Mouse (Mus musculus): ENCODE measurements around the gene Hspb2. TPM values are rescaled to one million over a fixed set of nuclear protein-coding genes. Genes with fewer than 3 reads are reported as not detected.

The Hspb2 gene
- polyA plus RNA-seq, 1 experiment from 2014 or later, result 1.7 TPM

- no peak overlapping the region for H3K4me2 ChIP-seq (replicated peaks)
- H3K4me3 ChIP-seq, result no peak overlapping the region
- H3K4me1 ChIP-seq, result peaks cover 15% of the 10 kb centered on the region
- no peaks in the 10 kb centered on the region for H3K9me3 ChIP-seq (replicated peaks)
- H3K27me3 ChIP-seq, result peaks cover 23% of the 10 kb centered on the region
- no peak overlapping the region for H3K9ac ChIP-seq
- H3K27ac ChIP-seq, result no peak overlapping the region
- no peaks in the 10 kb centered on the region for H3K36me3 ChIP-seq
- no peak for ATAC-seq (ENCODE audit: low FRiP score)
- WGBS, result 77% methylated on average over 2 of the region's 2 CpGs
Measured at GRCm38 (mm10) chr9:50742744-50743143, 9.4 kb downstream of the Hspb2 start.

DNA sequence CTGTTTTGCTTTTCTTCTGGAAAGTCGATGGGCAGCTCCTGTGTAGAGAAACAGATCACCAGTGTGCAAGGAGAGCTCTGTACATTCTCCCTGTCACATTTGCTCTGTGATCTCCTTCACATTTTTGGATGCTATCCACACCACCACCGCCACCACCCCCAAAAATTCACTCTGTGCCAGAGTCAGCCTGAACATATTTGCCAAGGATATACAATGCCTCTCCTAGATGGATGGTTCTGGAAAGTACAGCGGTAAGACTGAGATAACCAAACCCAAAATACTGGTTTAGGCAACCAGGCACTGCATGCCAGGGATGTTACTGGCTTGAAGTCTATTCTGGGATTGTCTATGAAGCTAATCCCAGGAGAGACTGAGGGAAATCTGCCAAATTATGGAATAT, 9.9 kb downstream of the Hspb2 start:
- peaks cover 15% of the 10 kb centered on the region for H3K4me1 ChIP-seq
- H3K4me3 ChIP-seq, result no peak overlapping the region
- H3K27ac ChIP-seq, result no peak overlapping the region
- no peaks in the 10 kb centered on the region for H3K9me3 ChIP-seq (replicated peaks)
- H3K9ac ChIP-seq, result no peak overlapping the region
- no peaks in the 10 kb centered on the region for H3K36me3 ChIP-seq
- H3K27me3 ChIP-seq, result peaks cover 23% of the 10 kb centered on the region
- 83% methylated on average over 3 of the region's 3 CpGs for WGBS
- ATAC-seq (ENCODE audit: low FRiP score), result no peak
- no peak overlapping the region for H3K4me2 ChIP-seq (replicated peaks)

DNA sequence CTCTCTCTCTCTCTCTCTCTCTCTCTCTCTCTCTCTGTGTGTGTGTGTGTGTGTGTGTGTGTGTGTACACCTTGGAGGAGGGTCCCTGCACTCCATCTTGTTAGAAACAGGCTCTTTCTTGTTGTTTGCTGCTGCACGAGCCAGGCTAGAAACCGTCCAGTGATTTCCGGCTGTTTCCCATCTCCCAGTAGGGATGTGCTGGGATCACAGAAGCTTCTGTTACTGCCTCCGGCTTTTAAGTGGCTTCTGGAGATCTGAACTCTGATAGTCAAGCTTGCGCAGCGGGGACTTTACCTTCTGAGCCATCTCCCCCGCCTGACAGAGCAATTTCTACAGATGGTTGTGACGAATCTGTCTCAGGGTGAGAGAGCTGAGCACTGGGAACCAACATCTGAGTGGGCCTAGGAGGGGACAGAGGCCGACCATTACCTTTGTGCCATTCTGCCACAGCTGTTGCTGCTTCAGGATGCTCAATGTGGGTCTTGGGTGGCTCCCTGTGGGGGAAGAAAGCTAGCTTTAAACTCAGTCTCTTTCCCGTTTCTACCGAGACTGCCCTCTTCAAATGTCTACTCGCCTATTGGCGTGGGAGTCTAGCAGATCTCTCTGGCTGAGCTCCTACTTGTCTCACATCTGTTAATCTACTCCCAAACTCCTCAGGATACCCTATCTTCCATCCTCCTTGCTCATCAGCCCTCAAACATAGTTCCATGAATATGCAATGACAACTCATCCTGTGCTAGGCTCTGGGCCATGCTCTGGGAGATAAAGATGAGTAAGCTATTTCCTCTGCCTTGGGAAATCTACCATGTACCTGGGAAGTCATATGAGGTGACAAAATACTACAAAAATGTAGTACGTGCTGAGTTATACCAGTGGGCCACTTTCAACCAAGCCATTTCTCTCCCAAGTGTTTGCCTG, 11.0 kb downstream of the Hspb2 start:
- H3K4me1 ChIP-seq, result peaks cover 11% of the 10 kb centered on the region
- peaks cover 12% of the 10 kb centered on the region for H3K27me3 ChIP-seq
- no peak overlapping the region for H3K4me3 ChIP-seq
- H3K9me3 ChIP-seq (replicated peaks), result no peaks in the 10 kb centered on the region
- H3K9ac ChIP-seq, result no peak overlapping the region
- no peaks in the 10 kb centered on the region for H3K36me3 ChIP-seq
- H3K27ac ChIP-seq, result no peak overlapping the region
- 93% methylated on average over 14 of the region's 14 CpGs for WGBS
- ATAC-seq (ENCODE audit: low FRiP score), result no peak
- no peak overlapping the region for H3K4me2 ChIP-seq (replicated peaks)

- WGBS, result 12% methylated on average over 36 of the region's 36 CpGs
- Histone ChIP-seq H3K4me2 (replicated peaks) (peak within 1 kb of the TSS; percentile 54), H3K27ac (no peak within 1 kb of the TSS), H3K36me3 (no peaks in the 10 kb centered on the region), H3K4me3 (peak within 1 kb of the TSS; percentile 26), H3K27me3 (no peaks in the 10 kb centered on the region), H3K4me1 (peaks cover 9% of the 10 kb centered on the region), H3K9me3 (replicated peaks) (no peaks in the 10 kb centered on the region), H3K9ac (peak within 1 kb of the TSS; percentile 39; the same call in 1 of the 2 replicates)
- ATAC-seq (ENCODE audit: low FRiP score), result peak; percentile 97
Measured at GRCm38 (mm10) chr9:50738914-50739870, 13.0 kb downstream of the Hspb2 start, which contains the start of gene Dixdc1. Dixdc1 (minus strand) TSS chr9:50739517.

- ATAC-seq (ENCODE audit: low FRiP score), result no peak
- H3K27me3 ChIP-seq, result no peaks in the 10 kb centered on the region; the same call in 1 of the 2 replicates
- H3K9me3 ChIP-seq (replicated peaks), result no peaks in the 10 kb centered on the region
- H3K9ac ChIP-seq, result no peak overlapping the region
- H3K27ac ChIP-seq, result no peak overlapping the region
- H3K4me1 ChIP-seq, result peaks cover 21% of the 10 kb centered on the region
- H3K4me2 ChIP-seq (replicated peaks), result peak overlapping the region; percentile 34
- H3K36me3 ChIP-seq, result no peaks in the 10 kb centered on the region
- H3K4me3 ChIP-seq, result no peak overlapping the region
- 6% methylated on average over 9 of the region's 9 CpGs for WGBS
Measured at GRCm38 (mm10) chr9:50734989-50735388, 17.2 kb downstream of the Hspb2 start.

- no peak for ATAC-seq (ENCODE audit: low FRiP score)
- peak overlapping the region; percentile 49; the same call in 1 of the 2 replicates for H3K27ac ChIP-seq
- H3K4me1 ChIP-seq, result peaks cover 16% of the 10 kb centered on the region
Measured at GRCm38 (mm10) chr9:50732560-50732959, 19.6 kb downstream of the Hspb2 start.

GRCm38 (mm10) chr9:50729600-50729999, 22.6 kb downstream of the Hspb2 start:
- H3K27ac ChIP-seq, result no peak overlapping the region
- H3K36me3 ChIP-seq, result no peaks in the 10 kb centered on the region
- H3K27me3 ChIP-seq, result no peaks in the 10 kb centered on the region; the same call in 1 of the 2 replicates
- H3K9me3 ChIP-seq (replicated peaks), result no peaks in the 10 kb centered on the region
- H3K9ac ChIP-seq, result no peak overlapping the region
- WGBS, result 54% methylated on average over 4 of the region's 4 CpGs
- H3K4me1 ChIP-seq, result peaks cover 44% of the 10 kb centered on the region
- no peak for ATAC-seq (ENCODE audit: low FRiP score)
- H3K4me3 ChIP-seq, result no peak overlapping the region
- no peak overlapping the region for H3K4me2 ChIP-seq (replicated peaks)

More at GRCm38 (mm10) chr9:50732560-50732959, 19.6 kb downstream of the Hspb2 start:
- no peak overlapping the region for H3K4me2 ChIP-seq (replicated peaks)
- no peaks in the 10 kb centered on the region for H3K36me3 ChIP-seq
- H3K9ac ChIP-seq, result no peak overlapping the region
- WGBS, result 9% methylated on average over 4 of the region's 4 CpGs
- no peak overlapping the region for H3K4me3 ChIP-seq
- no peaks in the 10 kb centered on the region for H3K9me3 ChIP-seq (replicated peaks)
- H3K27me3 ChIP-seq, result no peaks in the 10 kb centered on the region; the same call in 1 of the 2 replicates

DNA sequence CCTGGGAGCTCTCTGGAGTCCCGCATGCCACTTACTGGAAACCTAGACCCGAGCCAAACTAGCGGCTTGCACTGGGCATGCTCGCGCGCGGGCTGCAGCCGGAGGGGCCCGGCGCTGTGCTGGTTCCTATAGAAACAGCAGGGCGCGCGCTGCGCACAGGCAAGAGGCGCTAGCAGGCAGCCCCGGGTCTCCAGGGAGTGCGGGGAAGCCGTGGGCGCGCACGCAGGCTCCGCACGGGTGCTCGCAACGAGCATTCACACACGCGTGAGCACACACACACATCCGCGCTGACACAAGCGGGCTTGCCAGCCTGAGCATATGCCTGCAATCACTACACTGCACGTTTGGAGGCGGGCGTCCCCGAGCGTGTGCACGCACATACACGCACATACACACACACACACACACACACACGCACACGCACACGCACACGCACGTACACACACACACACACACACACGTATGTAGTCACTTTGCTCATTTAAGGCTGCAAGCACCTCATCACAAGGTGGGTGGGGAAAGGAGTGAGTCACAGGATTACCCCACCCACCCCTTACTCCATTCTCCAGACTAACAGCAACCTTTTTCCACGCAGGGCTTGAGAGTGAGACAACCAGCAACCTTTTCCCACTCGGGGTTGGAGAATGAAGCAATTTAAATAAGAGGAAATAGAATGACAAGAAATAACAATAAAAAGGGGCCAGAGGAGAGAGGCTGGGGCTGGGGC, 24.1 kb downstream of the Hspb2 start:
- H3K36me3 ChIP-seq, result no peaks in the 10 kb centered on the region
- peak overlapping the region; percentile 82 for H3K4me2 ChIP-seq (replicated peaks)
- H3K4me3 ChIP-seq, result peak overlapping the region; percentile 53
- ATAC-seq (ENCODE audit: low FRiP score), result peak; percentile 96
- peaks cover 54% of the 10 kb centered on the region for H3K4me1 ChIP-seq
- under 1% methylated on average over 45 of the region's 45 CpGs for whole genome bisulfite sequencing
- no peaks in the 10 kb centered on the region for H3K9me3 ChIP-seq (replicated peaks)
- H3K27me3 ChIP-seq, result no peaks in the 10 kb centered on the region
- H3K9ac ChIP-seq, result peak overlapping the region; percentile 82
- H3K27ac ChIP-seq, result peak overlapping the region; percentile 86

DNA sequence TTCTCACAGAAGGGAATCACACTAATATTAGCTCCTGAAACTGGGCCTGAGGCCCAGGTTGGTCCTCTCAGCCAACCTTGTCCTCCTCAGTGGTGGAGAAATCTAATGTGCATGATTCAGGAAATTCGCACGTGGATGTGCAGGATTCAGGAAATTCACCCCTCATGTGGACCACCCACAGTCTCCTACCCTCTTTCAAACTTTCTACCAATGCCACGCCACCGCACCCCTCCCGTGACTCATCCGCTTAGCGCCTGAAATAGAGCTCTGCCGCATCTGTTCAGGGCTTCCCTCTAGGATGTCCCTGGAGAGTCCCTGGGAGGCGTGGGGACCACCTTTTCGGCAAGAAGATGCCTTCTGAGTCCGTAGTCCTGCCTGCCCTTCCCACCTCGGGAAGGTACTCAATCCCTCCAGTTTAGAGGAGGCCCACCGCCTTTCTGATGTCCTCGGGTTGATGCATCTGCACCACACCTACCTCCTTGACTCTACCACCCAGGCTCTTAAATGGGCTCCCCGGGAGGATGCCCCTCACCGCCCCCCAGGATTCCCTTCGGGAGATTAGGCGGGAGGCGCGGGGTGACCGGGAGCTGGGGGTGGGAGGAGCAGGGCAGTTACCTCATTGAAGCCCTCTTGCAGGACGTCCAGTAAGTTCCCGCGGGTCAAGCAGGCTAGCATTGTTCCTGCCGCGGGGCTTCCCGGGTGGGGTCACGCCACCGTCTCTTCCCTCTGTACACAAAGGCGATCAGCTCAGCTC, 24.8 kb downstream of the Hspb2 start:
- peak overlapping the region; percentile 82 for H3K9ac ChIP-seq
- 2% methylated on average over 30 of the region's 30 CpGs for WGBS
- no peaks in the 10 kb centered on the region for H3K36me3 ChIP-seq
- H3K4me3 ChIP-seq, result peak overlapping the region; percentile 53
- no peaks in the 10 kb centered on the region for H3K27me3 ChIP-seq
- H3K27ac ChIP-seq, result peak overlapping the region; percentile 86
- no peak; the same call in 1 of the 2 replicates for ATAC-seq (ENCODE audit: low FRiP score)
- no peaks in the 10 kb centered on the region for H3K9me3 ChIP-seq (replicated peaks)
- peaks cover 53% of the 10 kb centered on the region for H3K4me1 ChIP-seq
- H3K4me2 ChIP-seq (replicated peaks), result peak overlapping the region; percentile 82

DNA sequence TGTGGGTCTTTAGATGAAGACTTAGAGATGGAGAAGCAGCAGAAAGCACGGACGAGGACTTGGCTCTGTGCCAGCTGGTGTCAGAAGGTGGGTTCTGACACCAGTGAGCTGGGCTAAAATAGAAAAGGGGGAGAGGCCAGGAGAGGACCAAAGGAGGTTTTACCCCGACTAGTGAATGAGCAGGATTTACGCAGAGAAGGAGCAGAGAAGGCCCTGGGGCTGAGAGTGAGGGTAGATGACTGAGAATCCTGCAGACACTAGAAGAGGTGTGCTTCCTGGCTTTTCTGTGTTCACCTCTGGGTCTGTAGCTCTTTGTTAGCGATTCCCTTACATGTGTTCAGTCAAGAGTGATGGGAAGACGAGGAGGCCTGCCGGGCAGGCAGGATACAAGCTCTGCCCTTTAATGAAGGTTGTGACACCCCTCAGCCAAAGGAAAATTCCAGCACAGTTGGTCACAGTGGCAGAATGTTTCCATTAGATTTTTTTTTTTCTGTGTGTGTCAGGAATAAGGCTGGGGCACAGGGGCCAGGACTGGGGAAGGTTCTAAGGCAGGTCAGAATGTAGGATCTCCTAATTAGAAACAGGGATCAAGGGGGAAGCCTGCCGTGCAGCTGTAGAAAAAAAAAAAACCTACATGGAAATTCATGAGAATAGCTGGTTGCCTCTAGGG, 26.1 kb downstream of the Hspb2 start:
- H3K27me3 ChIP-seq, result no peaks in the 10 kb centered on the region
- H3K9me3 ChIP-seq (replicated peaks), result no peaks in the 10 kb centered on the region
- H3K4me1 ChIP-seq, result peaks cover 58% of the 10 kb centered on the region
- no peaks in the 10 kb centered on the region for H3K36me3 ChIP-seq
- peak overlapping the region; percentile 82; the same call in 1 of the 2 replicates for H3K9ac ChIP-seq
- H3K4me3 ChIP-seq, result peak overlapping the region; percentile 53
- no peak for ATAC-seq (ENCODE audit: low FRiP score)
- WGBS, result 28% methylated on average over 8 of the region's 8 CpGs
- peak overlapping the region; percentile 86 for H3K27ac ChIP-seq
- H3K4me2 ChIP-seq (replicated peaks), result peak overlapping the region; percentile 82
